Mouse (Mus musculus): ENCODE results near the gene Med21.

The Med21 gene

GRCm38 (mm10) chr6:146640068-146640965 lies 2.0 kb upstream of the Med21 start:
- DNase-seq (ENCODE audit: low spot score), result no peak

DNA sequence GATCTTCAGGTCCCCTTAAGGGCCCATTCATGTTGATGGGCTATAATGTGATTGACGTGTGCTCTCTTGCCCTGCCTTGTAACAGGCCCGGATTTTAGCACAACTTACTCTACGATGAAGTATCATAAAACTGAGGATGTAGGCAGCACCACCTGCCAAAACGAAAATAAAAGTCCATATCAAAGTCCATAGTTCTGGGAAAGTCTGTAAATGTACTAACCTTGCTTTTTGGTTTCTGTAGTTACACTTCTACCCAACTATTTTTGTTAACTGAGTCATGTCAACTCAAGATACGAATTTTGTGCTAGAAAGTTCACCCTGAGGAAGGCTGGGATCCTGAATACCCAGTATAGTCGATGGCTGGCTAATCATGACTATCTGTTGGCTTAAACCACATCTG lies 1.4 kb upstream of the Med21 start:
- DNase-seq (ENCODE audit: low spot score), result no peak

DNA sequence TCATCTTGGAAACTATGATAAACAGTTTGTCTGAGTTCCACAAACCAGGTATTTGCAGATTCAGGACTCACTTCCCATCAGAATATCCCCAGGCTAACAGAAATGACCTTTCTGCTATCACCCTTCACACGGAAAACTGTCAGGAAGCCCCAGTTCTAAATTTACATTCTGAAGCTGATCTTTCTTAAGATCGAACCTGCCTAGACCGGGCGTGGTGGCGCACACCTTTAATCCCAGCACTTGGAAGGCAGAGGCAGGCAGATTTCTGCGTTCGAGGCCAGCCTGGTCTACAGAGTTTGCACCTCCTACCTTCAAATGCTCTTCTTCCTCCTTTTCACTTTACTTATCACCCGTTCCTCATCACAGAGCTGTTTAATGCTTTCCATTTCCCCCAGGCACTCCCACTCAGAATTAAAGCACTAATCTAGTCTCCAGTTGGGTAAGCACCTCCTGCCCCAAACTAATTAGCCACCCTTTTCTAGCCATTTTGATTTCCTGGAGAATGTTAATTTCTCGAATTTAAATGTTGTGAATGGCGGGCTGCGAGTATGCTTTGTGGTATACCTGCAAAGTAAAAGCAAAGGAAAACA lies 631 bp upstream of the Med21 start:
- no peak for DNase-seq (ENCODE audit: low spot score)

GRCm38 (mm10) chr6:146643184-146643570 lies 830 bp downstream of the Med21 start:
- DNase-seq (ENCODE audit: low spot score), result peak; percentile 59

- peak; percentile 56 for DNase-seq (ENCODE audit: low spot score)
Measured at GRCm38 (mm10) chr6:146650013-146650412, 7.7 kb downstream of the Med21 start.

- DNase-seq (ENCODE audit: low spot score), result no peak
Measured at GRCm38 (mm10) chr6:146651431-146651830, 9.1 kb downstream of the Med21 start.

- no peak for DNase-seq (ENCODE audit: low spot score)
Measured at GRCm38 (mm10) chr6:146653197-146653596, 10.8 kb downstream of the Med21 start.

GRCm38 (mm10) chr6:146660591-146660990 lies 18.2 kb downstream of the Med21 start:
- DNase-seq (ENCODE audit: low spot score), result peak; percentile 40

GRCm38 (mm10) chr6:146661655-146662054 lies 19.3 kb downstream of the Med21 start:
- no peak for DNase-seq (ENCODE audit: low spot score)

- DNase-seq (ENCODE audit: low spot score), result no peak
Measured at GRCm38 (mm10) chr6:146662679-146663078, 20.3 kb downstream of the Med21 start.

DNA sequence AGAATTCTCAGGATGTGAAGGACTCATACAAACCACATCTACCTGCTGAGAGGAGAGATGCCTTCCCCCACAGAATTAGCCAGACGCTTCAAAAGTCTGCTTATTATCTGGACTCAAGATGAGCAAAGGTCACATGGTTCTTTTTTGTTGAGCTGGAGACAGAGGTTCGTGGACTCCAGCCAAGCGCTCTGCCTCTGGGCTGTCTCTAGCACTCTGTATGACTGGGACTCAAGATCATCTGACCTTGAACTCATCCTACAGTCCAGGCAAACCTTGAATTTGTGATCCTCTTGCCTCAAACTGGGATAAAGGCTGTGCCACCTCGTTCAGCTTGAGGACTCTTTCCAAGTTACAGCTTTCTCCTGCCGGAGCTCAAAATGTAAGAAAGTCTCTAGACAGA lies 21.8 kb downstream of the Med21 start:
- peak; percentile 70 for DNase-seq (ENCODE audit: low spot score)

DNA sequence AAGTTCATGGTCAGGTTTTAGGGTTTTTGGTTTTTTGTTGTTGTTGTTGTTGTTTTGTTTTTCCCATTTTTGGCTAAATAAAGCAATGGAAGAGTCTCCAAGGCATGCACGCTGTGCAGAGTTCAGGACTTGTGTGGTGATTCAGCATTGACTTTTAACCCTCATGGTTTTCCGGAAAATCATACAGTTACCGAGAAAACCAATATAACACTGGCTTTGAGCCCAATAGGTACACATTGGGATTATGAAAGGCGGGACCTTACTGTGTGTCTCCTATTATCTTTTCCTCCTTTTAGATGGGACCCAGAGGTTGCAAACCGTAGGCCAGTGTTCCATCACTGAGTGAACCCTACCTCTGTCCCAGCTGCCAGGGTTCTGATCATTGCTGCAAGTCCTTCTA lies 22.6 kb downstream of the Med21 start:
- DNase-seq (ENCODE audit: low spot score), result no peak

GRCm38 (mm10) chr6:146665408-146665807 lies 23.1 kb downstream of the Med21 start:
- DNase-seq (ENCODE audit: low spot score), result no peak

GRCm38 (mm10) chr6:146666811-146667210 lies 24.5 kb downstream of the Med21 start:
- DNase-seq (ENCODE audit: low spot score), result no peak

DNA sequence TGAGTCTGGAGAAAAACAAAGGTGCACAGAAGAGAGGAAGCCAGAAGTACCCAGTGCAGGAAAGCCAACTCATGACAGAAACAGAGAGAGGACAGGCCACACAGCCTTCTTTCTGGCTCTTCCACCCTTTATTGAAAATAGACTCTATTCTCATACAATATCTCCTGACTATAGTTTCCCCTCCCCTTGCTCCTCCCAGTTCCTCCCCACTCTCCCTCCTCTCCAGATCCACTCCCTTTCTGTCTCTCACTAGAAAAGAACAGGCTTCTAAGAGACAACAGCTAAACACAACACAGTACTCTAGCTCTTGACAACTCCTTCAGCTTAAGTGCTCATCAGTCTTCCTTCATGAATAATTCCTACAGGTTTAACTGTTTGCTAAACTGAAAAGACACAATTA lies 26.3 kb downstream of the Med21 start:
- DNase-seq (ENCODE audit: low spot score), result no peak

- no peak for DNase-seq (ENCODE audit: low spot score)
Measured at GRCm38 (mm10) chr6:146670956-146671855, 28.9 kb downstream of the Med21 start.

DNA sequence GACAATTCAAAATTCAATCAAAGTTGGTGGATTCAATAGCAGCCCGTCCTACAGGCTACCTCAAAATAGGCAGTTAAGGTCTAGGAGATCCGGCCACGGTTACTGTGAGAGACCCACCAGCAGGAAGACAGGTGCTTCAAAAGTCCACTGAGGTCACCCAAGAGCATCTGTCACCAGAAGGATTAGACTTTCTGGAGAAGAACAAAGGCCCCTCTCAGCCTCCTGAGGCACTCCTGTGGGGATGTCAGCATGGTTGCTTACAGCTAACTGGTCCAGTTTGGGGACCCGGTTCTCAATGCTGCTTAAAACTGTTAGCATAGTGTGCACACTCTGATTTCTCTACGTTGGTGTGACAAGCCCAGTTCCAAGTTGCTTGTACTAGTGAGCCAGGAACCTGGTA lies 29.8 kb downstream of the Med21 start:
- DNase-seq (ENCODE audit: low spot score), result no peak

DNA sequence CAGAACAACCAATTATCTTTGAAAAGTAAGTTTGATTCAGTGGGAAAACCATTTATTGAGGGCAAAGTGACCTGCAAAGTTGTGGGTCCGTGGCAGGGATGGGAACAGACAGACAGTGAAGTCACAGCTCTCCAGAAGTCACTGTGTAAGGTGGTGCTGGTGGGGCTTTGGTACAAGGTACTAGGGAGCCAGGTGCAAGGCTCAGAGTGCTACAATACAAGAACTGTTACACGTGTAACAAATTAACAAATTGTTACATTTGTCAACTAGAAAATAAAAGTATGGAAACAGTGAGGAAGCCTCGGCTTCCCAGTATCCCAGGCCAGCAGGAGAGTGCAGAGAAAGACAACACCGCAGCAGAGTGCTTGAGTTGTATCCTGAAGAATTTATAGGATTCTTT lies 31.3 kb downstream of the Med21 start:
- DNase-seq (ENCODE audit: low spot score), result no peak

- no peak for DNase-seq (ENCODE audit: low spot score)
Measured at GRCm38 (mm10) chr6:146674420-146674819, 32.1 kb downstream of the Med21 start.

DNA sequence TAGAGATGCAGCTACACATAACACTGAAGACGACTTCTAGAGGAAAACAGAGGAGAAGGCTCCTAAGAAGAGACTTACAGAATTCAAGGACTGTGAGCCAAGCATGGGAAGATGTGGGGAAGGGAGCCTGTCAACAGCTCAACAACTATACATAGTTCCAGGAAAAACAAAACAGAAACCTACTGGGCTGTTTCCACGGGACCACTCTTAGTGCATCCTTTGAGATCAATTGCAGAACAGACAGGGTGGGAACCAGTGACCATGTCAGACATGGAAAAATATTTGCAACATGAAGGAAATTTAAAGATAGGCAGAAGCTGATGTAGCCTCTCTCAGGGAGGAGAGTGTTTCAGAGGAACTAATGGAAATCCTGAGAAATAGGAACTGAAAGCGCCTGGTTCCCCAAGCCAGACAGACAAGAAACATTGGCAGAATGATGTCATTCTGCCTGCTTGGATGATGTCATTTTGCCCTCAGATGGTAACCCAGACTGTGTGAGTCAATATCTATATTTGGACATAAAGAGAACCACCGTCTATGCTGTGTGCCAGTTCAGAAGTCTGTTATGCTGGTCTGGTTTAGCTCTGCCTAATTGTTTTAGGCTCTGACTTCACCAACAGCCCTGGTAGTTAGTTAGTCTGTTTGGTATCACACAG lies 32.7 kb downstream of the Med21 start:
- DNase-seq (ENCODE audit: low spot score), result peak; percentile 89

- no peak for DNase-seq (ENCODE audit: low spot score)
Measured at GRCm38 (mm10) chr6:146676904-146677303, 34.6 kb downstream of the Med21 start.

All from MN1 (cell line).